Mouse (Mus musculus) stomach, postnatal 0 days (tissue): ENCODE data around the gene Rell1.

ENCODE experiments used
- CTCF ChIP-seq: IDR thresholded peaks from 2 replicates; pipeline ENCODE4 v1.5.1; 2016; ENCODE audit warnings: antibody characterized with exemption, low read depth, mild to moderate bottlenecking, moderate library complexity
- EP300 ChIP-seq: optimal IDR thresholded peaks from 2 replicates; pipeline ENCODE3; 2016; ENCODE audit warnings: antibody characterized with exemption

DNA sequence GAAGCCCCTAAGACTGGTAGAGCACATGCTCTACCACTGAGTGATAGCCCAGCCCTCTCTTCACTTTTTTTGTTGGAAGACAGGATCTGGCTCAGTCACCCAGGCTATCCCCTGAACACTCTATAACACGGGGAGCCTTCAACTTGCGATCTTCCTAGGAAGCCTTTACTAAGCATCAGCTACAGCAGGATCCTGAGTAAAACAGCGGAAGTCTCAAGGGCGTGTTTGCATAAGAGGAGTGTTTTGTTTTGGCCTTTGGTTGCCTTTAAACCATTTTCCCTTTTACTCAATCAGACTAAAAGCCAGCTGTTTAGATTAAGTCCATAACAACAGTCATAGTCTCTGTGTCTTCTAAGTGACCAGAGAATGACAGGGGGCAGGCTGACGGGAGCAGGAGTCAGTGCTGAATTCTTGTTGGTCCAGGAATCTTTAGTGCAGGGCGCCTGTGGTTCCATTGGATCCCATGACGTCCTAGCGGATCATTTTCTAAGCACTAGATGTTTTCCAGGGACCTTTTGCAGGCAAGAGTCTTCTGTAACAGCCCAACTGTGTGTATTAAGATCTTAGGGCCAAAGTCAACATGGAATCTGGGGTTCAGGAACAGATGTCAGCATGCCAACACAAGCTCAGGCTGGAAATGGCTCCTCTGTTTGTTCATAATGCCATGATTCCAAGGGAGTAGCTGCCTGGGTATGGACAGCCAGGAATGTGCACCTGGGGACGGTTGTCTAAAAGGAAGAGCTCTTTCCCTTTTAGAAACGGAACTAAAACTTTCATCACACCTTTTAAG lies 58.3 kb downstream of the Rell1 start:
- TF ChIP-seq CTCF (no peak), EP300 (no peak)
